Mouse (Mus musculus): Measurements from ENCODE around the gene Gm10320.

DNA sequence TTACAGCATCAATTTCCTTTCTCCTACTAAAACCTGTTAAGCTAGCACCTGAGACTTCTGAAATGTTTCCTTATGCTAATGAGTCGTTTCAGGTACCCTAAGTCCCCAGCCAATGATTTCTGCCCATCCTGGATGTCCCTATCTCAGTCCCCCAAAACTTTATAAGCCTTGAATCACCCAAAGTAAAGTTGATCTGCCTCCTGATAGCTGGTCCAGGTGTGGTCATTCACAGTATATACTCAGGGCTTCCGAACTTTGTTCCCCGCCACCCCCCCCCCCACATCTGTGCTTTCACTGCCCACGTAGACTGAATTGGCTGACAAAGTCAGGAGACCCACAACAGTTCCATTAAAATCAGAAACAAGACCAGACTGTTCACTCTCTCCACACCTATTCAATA, 20.3 kb upstream of the Gm10320 start:
- TF ChIP-seq CTCF (IDR thresholded peaks at IDR 0.05; ENCODE audit: low read depth) (no peak), EP300 (optimal IDR thresholded peaks at IDR 0.05) (no peak)
